Mouse (Mus musculus): ENCODE results near the gene Ankrd44. TPM values are rescaled to one million over a fixed set of nuclear protein-coding genes. Genes with fewer than 3 reads are reported as not detected.

Gene Ankrd44
- total RNA-seq, 2 experiments from 2014 or later, result 8.8 to 14.5 TPM

- DNase-seq (ENCODE audit: low spot score in 2 of 2), result no peak
- no peak for TF ChIP-seq CTCF (conservative IDR thresholded peaks at IDR 0.05)
- H3K27ac ChIP-seq, result no peak overlapping the region
- H3K4me3 ChIP-seq, result no peak overlapping the region
These were observed 160.5 kb downstream of the Ankrd44 start for GRCm38 (mm10) chr1:54765632-54766238.

GRCm38 (mm10) chr1:54762216-54762807 is 163.9 kb downstream of the Ankrd44 start:
- TF ChIP-seq CTCF (conservative IDR thresholded peaks at IDR 0.05), result no peak
- Histone ChIP-seq H3K27ac (no peak overlapping the region), H3K4me3 (no peak overlapping the region)
- no peak for DNase-seq (ENCODE audit: low spot score in 2 of 2)

GRCm38 (mm10) chr1:54759841-54760240 is 166.3 kb downstream of the Ankrd44 start:
- H3K4me3 ChIP-seq, result no peak overlapping the region
- TF ChIP-seq CTCF (conservative IDR thresholded peaks at IDR 0.05), result no peak
- H3K27ac ChIP-seq, result no peak overlapping the region
- DNase-seq (ENCODE audit: low spot score in 2 of 2), result no peak

GRCm38 (mm10) chr1:54757291-54757690 is 168.9 kb downstream of the Ankrd44 start:
- TF ChIP-seq CTCF (conservative IDR thresholded peaks at IDR 0.05), result no peak
- DNase-seq (ENCODE audit: low spot score in 2 of 2), result no peak
- no peak overlapping the region for H3K4me3 ChIP-seq
- H3K27ac ChIP-seq, result no peak overlapping the region

- Histone ChIP-seq H3K4me3 (no peak overlapping the region), H3K27ac (no peak overlapping the region)
- peak; percentile 54 for TF ChIP-seq CTCF (conservative IDR thresholded peaks at IDR 0.05)
- DNase-seq (ENCODE audit: low spot score in 2 of 2), result no peak
These were observed 170.4 kb downstream of the Ankrd44 start for GRCm38 (mm10) chr1:54755690-54756365.

GRCm38 (mm10) chr1:54749961-54750360 is 176.2 kb downstream of the Ankrd44 start:
- no peak for TF ChIP-seq CTCF (conservative IDR thresholded peaks at IDR 0.05)
- H3K27ac ChIP-seq, result no peak overlapping the region
- DNase-seq (ENCODE audit: low spot score in 2 of 2), result no peak
- no peak overlapping the region for H3K4me3 ChIP-seq

GRCm38 (mm10) chr1:54749516-54749915 is 176.7 kb downstream of the Ankrd44 start:
- Histone ChIP-seq H3K4me3 (no peak overlapping the region), H3K27ac (no peak overlapping the region)
- no peak for TF ChIP-seq CTCF (conservative IDR thresholded peaks at IDR 0.05)
- no peak for DNase-seq (ENCODE audit: low spot score in 2 of 2)

- TF ChIP-seq CTCF (conservative IDR thresholded peaks at IDR 0.05), result no peak
These were observed 178.3 kb downstream of the Ankrd44 start for GRCm38 (mm10) chr1:54747785-54748420.

GRCm38 (mm10) chr1:54745666-54746065 is 180.5 kb downstream of the Ankrd44 start:
- DNase-seq (ENCODE audit: low spot score in 2 of 2), result no peak
- no peak for TF ChIP-seq CTCF (conservative IDR thresholded peaks at IDR 0.05)
- Histone ChIP-seq H3K27ac (no peak overlapping the region), H3K4me3 (no peak overlapping the region)

More at GRCm38 (mm10) chr1:54747785-54748420, 178.3 kb downstream of the Ankrd44 start:
- H3K27ac ChIP-seq, result no peak overlapping the region
- H3K4me3 ChIP-seq, result no peak overlapping the region
- DNase-seq (ENCODE audit: low spot score in 2 of 2), result no peak

- Histone ChIP-seq H3K4me3 (no peak overlapping the region), H3K27ac (no peak overlapping the region)
- DNase-seq (ENCODE audit: low spot score in 2 of 2), result no peak
- no peak for TF ChIP-seq CTCF (conservative IDR thresholded peaks at IDR 0.05)
These were observed 182.0 kb downstream of the Ankrd44 start for GRCm38 (mm10) chr1:54744171-54744570.

GRCm38 (mm10) chr1:54743072-54743471 is 183.1 kb downstream of the Ankrd44 start:
- Histone ChIP-seq H3K4me3 (no peak overlapping the region), H3K27ac (no peak overlapping the region)
- TF ChIP-seq CTCF (conservative IDR thresholded peaks at IDR 0.05), result no peak
- DNase-seq (ENCODE audit: low spot score in 2 of 2), result no peak

- H3K27ac ChIP-seq, result no peak overlapping the region
- no peak for DNase-seq (ENCODE audit: low spot score in 2 of 2)
- no peak for TF ChIP-seq CTCF (conservative IDR thresholded peaks at IDR 0.05)
- H3K4me3 ChIP-seq, result no peak overlapping the region
These were observed 185.3 kb downstream of the Ankrd44 start for GRCm38 (mm10) chr1:54740936-54741335.

- Histone ChIP-seq H3K27ac (no peak overlapping the region), H3K4me3 (no peak overlapping the region)
- no peak for DNase-seq (ENCODE audit: low spot score in 2 of 2)
- TF ChIP-seq CTCF (conservative IDR thresholded peaks at IDR 0.05), result no peak
These were observed 188.7 kb downstream of the Ankrd44 start for GRCm38 (mm10) chr1:54737472-54737871.

All from layer of hippocampus, adult 2 months (tissue).